Mouse (Mus musculus) T-cell, adult 66 days (primary cell): Measurements from ENCODE around the gene Tmbim7. TPM values are rescaled to one million over a fixed set of nuclear protein-coding genes. Genes with fewer than 3 reads are reported as not detected.

Experiments
- total RNA-seq, 2 experiments: library from RNA; stranded (reverse); gene quantifications; 3 replicates in 1 of 2; 4 replicates in 1 of 2; pipeline ENCODE4 v1.2.4; 2023

Gene Tmbim7
- under 1 TPM in 1 of 2 experiments, not detected in 1; 0.62 TPM for total RNA-seq

GRCm38 (mm10) chr5:3650881-3651280 is at the start of gene Tmbim7:
Gene Tmbim7 (plus strand): TSS chr5:3651181.

GRCm38 (mm10) chr5:3657085-3657484 is 6.1 kb downstream of the Tmbim7 start, which contains the start of gene Gatad1:
Gene Gatad1 (minus strand): TSS chr5:3657185.

Other genes with a start within 250 kb of the Tmbim7 start
- gene Fam133b, start 107.3 kb upstream of the Tmbim7 start, total RNA-seq: 10 to 100 TPM; 90.1 to 94.2 TPM
- 10 to 100 TPM; 27.1 to 27.2 TPM for gene 1700109H08Rik, start 79.6 kb upstream of the Tmbim7 start, total RNA-seq
- gene Pex1, start 55.1 kb upstream of the Tmbim7 start, total RNA-seq: 10 to 100 TPM; 17.2 to 21.3 TPM
- gene Rbm48, start 54.6 kb upstream of the Tmbim7 start, total RNA-seq: 10 to 100 TPM; 84.5 to 91.4 TPM
- 10 to 100 TPM; 41.6 to 52.1 TPM for gene Gatad1, start 6.0 kb downstream of the Tmbim7 start, total RNA-seq
- gene Ankib1, start 151.7 kb downstream of the Tmbim7 start, total RNA-seq: 100 to 1,000 TPM; 104 to 113 TPM
- 100 to 1,000 TPM in 1 of 2 experiments, 10 to 100 TPM in 1; 99.7 to 100 TPM for gene Krit1, start 152.0 kb downstream of the Tmbim7 start, total RNA-seq
- under 1 TPM; 0.23 to 0.95 TPM for gene Lrrd1, start 194.0 kb downstream of the Tmbim7 start, total RNA-seq
- 10 to 100 TPM; 10.0 to 12.9 TPM for gene Mterf1a, start 242.8 kb downstream of the Tmbim7 start, total RNA-seq